Mouse (Mus musculus): ENCODE results near the gene Pabpn1l. TPM values are rescaled to one million over a fixed set of nuclear protein-coding genes. Genes with fewer than 3 reads are reported as not detected.
"Not testable (repeated sequence)": the region's sequence is repeated elsewhere in the genome, so short reads cannot be mapped to it uniquely, and the experiment has no call there.

Gene Pabpn1l
- polyA plus RNA-seq, 1 experiment, result not detected

DNA sequence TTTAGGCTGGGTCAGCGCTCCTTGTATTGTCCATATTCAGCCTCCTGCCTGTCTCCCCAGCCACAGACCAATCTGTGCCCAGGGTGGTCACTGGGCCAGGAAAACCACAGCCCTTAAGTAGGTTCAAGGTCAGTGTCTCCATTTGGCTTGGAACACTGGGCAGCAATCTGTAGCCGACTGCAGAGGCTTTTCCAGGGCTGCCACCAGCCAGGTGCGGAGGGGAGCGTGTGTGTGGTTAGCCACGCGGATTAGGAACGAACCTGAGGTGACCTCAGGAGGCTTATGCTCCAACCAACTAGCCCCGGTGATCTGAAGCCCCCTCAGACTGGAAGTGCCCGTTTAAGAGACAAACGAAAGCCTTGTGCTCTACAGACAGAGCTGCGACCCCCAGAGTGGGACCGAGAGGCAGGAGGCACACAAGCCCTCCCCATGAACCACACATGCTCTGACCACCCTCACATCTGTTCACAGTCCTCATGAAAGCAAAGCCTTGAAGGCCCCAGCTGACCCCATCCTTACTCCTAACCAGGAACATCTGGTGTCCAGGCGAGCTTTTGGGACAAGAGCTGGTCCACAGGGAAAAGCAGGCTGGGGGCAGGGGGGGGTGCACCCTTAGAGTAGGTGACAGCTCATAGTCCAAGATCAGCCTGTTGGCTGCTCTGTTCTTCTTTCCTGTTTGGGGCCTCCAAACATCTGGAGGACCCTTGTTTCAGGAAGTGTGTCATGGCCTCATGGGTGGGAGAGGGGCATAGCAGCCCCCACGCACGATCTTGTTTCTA, 25.8 kb upstream of the Pabpn1l start:
- DNase-seq (ENCODE audit: low read depth), result no peak

DNA sequence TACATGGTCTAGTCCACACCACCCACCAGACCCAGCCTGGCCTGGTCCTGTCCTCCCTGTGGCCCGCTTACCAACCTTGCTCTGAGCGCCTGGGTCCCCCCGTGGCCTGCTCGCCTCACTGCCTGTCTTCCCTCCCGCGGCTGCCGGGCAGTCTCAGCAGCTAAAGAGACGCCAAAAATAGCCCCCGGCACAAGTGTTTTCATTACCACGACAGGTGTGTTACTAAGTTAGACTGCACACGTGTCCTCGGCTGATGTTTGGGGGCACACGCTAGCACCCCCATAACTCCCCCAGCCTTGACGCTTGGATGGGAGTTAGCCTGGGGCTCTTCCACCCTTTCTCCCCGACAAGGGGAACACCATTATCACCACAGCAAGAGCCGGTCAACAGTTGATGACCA, 23.8 kb upstream of the Pabpn1l start:
- DNase-seq (ENCODE audit: low read depth), result no peak

DNA sequence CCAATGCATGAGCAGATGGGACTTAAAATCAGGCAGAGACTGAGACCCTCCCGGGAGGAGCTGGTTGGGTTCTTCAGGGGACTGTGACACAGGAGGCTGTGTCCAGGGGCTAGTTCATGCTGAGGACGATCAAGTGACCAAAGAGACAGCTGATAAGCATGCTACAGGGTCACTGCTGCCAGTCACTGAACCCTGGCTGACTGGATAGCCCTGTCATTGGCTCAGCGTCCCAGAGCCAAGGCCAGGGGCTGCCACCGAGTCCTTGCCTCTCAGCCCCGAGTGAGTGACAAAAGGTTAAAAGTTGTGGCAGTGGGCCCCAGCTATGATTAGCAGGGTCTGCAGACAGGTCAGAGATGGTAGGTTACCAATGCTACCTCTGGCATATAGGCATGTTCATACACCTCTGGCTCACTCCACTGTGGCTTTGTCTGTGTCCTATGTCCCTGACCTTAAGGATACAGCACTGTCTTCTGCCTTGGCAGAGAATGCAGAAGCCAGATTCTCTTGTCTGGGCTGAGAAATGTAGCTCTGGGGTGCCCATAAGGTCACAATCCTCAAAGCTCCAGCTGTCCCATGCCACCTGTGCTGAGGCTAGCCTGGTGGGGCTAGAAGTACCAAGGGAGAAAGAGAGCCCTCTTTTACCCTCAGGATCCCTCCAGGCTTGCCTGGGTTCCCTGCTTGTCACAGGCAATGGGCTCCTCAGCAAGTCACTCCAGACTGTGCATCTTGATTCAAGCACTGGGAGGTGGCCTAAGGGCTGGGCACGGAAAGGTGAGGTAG, 21.8 kb upstream of the Pabpn1l start:
- no peak for DNase-seq (ENCODE audit: low read depth)

GRCm38 (mm10) chr8:122642071-122642470, 19.5 kb upstream of the Pabpn1l start:
- DNase-seq (ENCODE audit: low read depth), result no peak

GRCm38 (mm10) chr8:122641406-122641805, 18.9 kb upstream of the Pabpn1l start:
- no peak for DNase-seq (ENCODE audit: low read depth)

DNA sequence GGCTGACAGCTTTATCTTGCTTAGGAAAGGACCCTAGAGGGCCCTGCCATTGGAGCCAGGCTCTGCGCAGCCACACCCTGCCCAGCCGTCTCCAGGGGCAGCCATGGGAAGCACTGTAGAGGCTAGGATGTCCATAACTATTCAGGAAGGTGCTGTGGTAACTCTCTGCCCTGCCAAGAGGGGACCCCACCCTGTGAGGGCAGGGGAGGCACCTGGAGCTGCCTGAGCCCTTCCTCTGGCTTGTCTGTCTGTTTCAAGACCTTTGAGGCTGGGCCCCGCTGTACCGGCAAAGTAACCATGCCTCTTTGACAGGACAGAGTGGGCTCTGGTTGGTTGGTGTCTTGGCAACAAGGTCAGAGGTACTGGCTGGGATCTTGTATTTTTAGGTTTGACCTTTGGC, 18.3 kb upstream of the Pabpn1l start:
- no peak for DNase-seq (ENCODE audit: low read depth)

DNA sequence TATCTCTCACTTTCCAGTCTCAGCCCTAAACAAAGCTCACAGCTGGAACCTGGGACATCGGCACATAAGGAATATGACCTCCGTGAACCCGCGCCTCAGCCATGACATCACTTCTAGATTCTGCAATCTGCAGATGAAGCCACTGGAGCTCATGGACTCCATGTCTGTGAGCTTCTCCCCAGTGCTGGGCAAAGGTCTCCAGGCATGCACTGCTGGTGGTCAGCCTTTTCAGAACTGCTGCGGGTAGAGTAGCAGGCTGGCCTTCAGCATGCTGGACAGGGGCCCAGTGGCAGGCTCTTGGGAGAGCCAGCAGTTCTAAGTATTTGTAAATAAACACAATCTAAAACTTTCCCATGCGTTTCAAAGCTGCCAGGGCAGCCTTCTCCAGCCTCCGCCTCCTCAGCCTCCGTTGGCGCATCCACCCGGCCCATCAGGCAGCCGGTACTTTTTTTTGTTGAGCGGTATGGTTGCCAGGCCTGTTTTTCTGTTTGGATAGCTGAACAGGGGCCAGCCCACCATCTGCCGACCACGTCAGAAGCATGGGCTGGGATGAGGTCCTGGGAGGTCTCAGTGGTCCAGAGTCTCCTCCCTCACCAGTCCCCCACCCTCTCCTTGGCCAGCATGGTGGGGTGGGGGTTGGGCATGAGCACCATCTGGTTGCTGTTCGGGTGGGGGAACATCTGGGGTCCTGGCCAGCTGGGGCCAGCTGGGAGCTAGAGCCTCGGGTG, 17.1 kb upstream of the Pabpn1l start:
- no peak for DNase-seq (ENCODE audit: low read depth)

DNA sequence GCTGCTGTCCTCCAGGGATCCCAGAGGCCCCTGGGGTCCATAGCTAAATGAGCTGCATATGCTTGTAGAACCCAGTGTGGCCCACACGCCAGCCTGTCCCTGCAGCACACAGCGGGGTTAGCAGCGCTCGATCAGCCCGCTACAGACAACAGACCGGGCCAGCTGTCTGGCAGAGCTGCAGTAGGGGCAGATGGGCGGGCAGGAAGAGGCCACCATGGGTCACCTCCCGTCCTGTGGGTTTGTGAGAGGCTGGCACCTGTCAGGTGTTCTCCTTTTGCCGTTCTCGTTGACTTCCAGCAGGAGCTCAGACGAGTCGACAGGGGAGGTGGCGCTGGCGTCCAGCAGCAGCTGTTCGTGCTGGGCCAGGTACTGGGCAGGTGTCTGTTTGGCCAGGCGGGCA, 16.1 kb upstream of the Pabpn1l start:
- no peak for DNase-seq (ENCODE audit: low read depth)

DNA sequence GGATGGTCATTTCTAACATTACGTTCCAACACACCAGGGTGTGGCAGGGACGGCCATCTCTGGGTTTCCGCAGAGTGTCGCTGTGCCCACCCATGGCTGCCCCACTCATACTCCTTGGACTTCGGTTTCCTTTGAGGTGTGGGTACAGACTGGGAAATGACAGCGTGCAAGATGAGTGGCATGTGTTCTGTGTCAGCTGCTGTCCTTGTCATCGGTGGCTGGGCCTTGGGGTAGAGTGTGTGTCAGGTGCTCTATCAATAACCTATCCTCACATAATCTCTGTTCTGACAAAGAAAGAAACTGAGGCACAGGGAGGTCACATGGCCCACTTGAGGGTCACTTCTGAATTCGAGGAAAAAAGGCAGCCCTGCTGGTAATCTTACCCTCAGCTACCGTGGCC, 14.7 kb upstream of the Pabpn1l start:
- DNase-seq (ENCODE audit: low read depth), result no peak

DNA sequence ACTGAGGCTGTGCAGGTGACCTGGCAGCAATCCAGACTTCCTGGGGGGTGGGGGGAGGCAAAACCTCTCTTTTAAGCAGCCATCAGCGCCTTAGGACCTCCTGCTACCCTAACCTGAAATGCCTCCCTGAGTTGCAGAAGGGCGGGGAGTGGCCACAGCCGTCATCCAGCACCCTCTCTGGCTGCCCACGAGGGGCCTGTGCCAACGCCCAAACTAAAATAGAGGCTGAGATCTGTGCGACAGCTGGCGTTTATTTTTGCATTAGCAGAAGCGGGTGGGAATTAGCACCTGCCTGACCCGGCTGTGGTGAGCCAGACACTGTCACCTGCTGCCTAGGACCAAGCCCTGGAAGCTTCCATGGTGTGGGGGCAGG, 14.2 kb upstream of the Pabpn1l start:
- no peak for DNase-seq (ENCODE audit: low read depth)

GRCm38 (mm10) chr8:122635878-122636802, 13.6 kb upstream of the Pabpn1l start:
- no peak for DNase-seq (ENCODE audit: low read depth)

GRCm38 (mm10) chr8:122633205-122633604, 10.7 kb upstream of the Pabpn1l start:
- DNase-seq (ENCODE audit: low read depth), result no peak

- not testable (repeated sequence) for DNase-seq (ENCODE audit: low read depth)
These were observed 9.6 kb upstream of the Pabpn1l start for GRCm38 (mm10) chr8:122632134-122632533.

- DNase-seq (ENCODE audit: low read depth), result no peak
These were observed 8.2 kb upstream of the Pabpn1l start for GRCm38 (mm10) chr8:122630696-122631095.

GRCm38 (mm10) chr8:122629388-122629787, 6.8 kb upstream of the Pabpn1l start:
- DNase-seq (ENCODE audit: low read depth), result no peak

- no peak for DNase-seq (ENCODE audit: low read depth)
These were observed 4.4 kb upstream of the Pabpn1l start for GRCm38 (mm10) chr8:122626896-122627295.

DNA sequence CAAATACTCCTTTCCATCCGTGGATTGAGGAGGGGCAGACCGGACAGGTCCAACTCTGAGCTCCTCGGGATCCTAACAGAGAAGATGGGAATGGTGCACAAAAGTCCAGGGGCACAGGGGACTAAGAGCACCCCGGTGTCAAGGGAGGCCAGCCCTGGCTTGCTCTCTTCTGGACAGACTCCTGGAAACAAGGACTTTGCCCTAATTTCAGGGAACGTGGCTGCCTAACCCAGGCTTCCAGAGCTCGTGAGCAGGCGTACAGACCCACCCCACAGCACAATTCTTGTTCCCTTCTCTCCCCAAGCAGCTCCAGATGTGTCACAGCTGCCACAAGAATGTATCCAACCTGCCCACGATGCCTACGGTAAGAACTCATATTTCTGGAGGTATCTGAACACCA, 3.3 kb upstream of the Pabpn1l start:
- no peak for DNase-seq (ENCODE audit: low read depth)

GRCm38 (mm10) chr8:122624653-122625052, 2.1 kb upstream of the Pabpn1l start:
- no peak for DNase-seq (ENCODE audit: low read depth)

DNA sequence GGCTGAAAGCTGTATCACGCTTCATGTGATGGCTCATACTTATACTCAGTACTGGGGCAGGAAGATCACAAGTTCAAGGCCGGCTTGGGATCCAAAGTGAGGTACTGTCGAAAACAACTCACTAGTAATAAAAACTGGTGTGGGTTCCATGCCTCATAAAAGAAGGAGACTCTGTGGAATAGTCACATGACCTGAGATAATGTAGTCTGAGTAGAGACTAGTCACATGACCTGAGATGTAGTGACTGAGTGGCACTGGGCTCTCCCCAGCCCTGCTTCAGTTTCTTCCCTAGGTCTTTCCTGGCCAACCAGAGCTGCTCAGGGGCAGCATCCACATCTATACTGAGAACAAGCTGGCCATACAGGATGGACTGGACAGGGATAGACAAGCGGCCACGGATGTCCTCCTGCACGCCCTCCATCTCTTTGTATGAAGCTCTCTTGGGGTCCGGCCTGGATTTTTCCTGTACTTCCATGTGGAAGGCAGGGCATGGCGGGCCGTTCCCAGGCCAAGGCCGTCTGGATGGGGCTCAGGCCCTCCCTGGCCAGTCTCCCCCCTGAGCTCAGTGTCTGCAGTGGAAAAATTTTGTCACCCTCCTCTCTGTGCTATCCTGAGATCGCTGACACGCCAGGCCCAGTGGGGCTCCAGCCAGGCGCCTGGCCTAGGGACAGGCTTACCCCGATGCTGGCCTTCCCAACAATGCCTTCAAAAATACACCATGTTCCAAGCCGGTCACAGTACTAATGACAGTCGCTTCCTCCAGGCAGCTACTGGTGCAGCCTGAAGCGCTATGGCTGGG, 1.5 kb upstream of the Pabpn1l start:
- DNase-seq (ENCODE audit: low read depth), result no peak

- DNase-seq (ENCODE audit: low read depth), result no peak
These were observed 2.1 kb downstream of the Pabpn1l start for GRCm38 (mm10) chr8:122620446-122620845.

Data from gonadal fat pad, adult 2 months (tissue).